Mouse (Mus musculus): ENCODE measurements around the gene Kdf1.

DNA sequence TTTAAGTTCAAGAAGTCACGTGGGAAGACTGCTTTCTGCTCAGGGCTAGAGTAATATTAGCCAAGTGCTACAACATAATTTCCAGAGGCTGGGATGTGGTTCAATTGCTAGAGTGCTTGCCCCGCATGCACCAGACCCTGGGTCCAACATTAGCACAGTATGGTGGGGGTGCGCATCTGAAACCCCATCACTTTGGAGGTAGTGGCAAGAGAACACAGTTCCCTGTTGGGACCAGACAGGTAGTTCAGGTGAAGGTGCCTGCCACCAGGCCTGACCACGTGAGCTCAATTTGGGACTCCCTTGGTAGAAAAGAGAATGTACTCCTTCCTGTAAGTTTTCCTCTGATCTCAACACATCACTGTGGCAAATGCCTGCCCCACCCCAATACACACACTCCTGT is 23.9 kb upstream of the Kdf1 start:
- TF ChIP-seq CTCF (IDR thresholded peaks at IDR 0.05; ENCODE audit: insufficient read depth, low read depth, low read length) = no peak
- TF ChIP-seq POLR2A (IDR thresholded peaks at IDR 0.05; ENCODE audit: insufficient read depth, low read depth, low read length) = no peak
